Mouse (Mus musculus): ENCODE measurements around the gene Rasl10a.
"Not testable (repeated sequence)": the region's sequence is repeated elsewhere in the genome, so short reads cannot be mapped to it uniquely, and the experiment has no call there.

Rasl10a gene

GRCm38 (mm10) chr11:5076843-5077242, 18.9 kb downstream of the Rasl10a start:
- DNase-seq (ENCODE audit: low spot score), result not testable (repeated sequence)

- no peak for DNase-seq (ENCODE audit: low spot score)
Measured at GRCm38 (mm10) chr11:5089147-5089546, 31.2 kb downstream of the Rasl10a start.

- no peak for DNase-seq (ENCODE audit: low spot score)
Measured at GRCm38 (mm10) chr11:5091706-5092105, 33.8 kb downstream of the Rasl10a start.

- DNase-seq (ENCODE audit: low spot score), result no peak
Measured at GRCm38 (mm10) chr11:5095877-5096276, 37.9 kb downstream of the Rasl10a start.

GRCm38 (mm10) chr11:5096480-5097020, 38.6 kb downstream of the Rasl10a start:
- DNase-seq (ENCODE audit: low spot score), result no peak

- DNase-seq (ENCODE audit: low spot score), result peak; percentile 47
Measured at GRCm38 (mm10) chr11:5098035-5098735, 40.3 kb downstream of the Rasl10a start.

GRCm38 (mm10) chr11:5098736-5099542, 41.0 kb downstream of the Rasl10a start, which contains the start of the genes Rhbdd3 and Ewsr1:
TSS of gene Rhbdd3 (plus strand) at chr11:5098926.
TSS of gene Ewsr1 (minus strand) at chr11:5099266.
- peak; percentile 99 for DNase-seq (ENCODE audit: low spot score)

GRCm38 (mm10) chr11:5099576-5100183, 41.8 kb downstream of the Rasl10a start:
- peak; percentile 76 for DNase-seq (ENCODE audit: low spot score)

GRCm38 (mm10) chr11:5100283-5100682, 42.4 kb downstream of the Rasl10a start:
- DNase-seq (ENCODE audit: low spot score), result no peak

- no peak for DNase-seq (ENCODE audit: low spot score)
Measured at GRCm38 (mm10) chr11:5100801-5101200, 42.9 kb downstream of the Rasl10a start.

- no peak for DNase-seq (ENCODE audit: low spot score)
Measured at GRCm38 (mm10) chr11:5101641-5102040, 43.7 kb downstream of the Rasl10a start.

- no peak for DNase-seq (ENCODE audit: low spot score)
Measured at GRCm38 (mm10) chr11:5102384-5102783, 44.5 kb downstream of the Rasl10a start.

- DNase-seq (ENCODE audit: low spot score), result no peak
Measured at GRCm38 (mm10) chr11:5103986-5104509, 46.1 kb downstream of the Rasl10a start.

- no peak for DNase-seq (ENCODE audit: low spot score)
Measured at GRCm38 (mm10) chr11:5109441-5109840, 51.5 kb downstream of the Rasl10a start.

All from spleen, adult 12 weeks (tissue).